Mouse (Mus musculus) limb, embryonic 14.5 days (tissue): ENCODE measurements at regions not wholly inside any gene's neighbourhood (a gene's known extent, or its start where the extent isn't known, plus 50 kb on each side); places are given as distances from the start of the nearest gene placed in this dataset.

Experiments
- ATAC-seq: fragments of 200-750 bp; cut with Nextera tagmentation; 2 replicates; pipeline ENCODE4 v1.8.0; 2017; ENCODE audit warnings: low read depth, moderate number of reproducible peaks, moderate TSS enrichment; ENCODE audit not compliant: low FRiP score
- DNase-seq: peaks from one replicate; pipeline ENCODE4 v3.0.0-alpha.2; 2015; ENCODE audit warnings: low spot score
- H3K27ac ChIP-seq: fragments of 300-500 bp; sonication (generic); replicated peaks from 2 replicates; pipeline ENCODE4 v1.5.1; 2014; ENCODE audit warnings: low read depth, mild to moderate bottlenecking, low read length, moderate library complexity, mixed read lengths
- H3K27me3 ChIP-seq: fragments of 300-500 bp; sonication (generic); 2 replicates; pipeline ENCODE4 v1.6.1; 2014; ENCODE audit warnings: low read length, mixed read lengths; ENCODE audit not compliant: control insufficient read depth, insufficient read depth
- H3K36me3 ChIP-seq: fragments of 300-500 bp; sonication (generic); 2 replicates; pipeline ENCODE4 v1.6.1; 2014; ENCODE audit warnings: mild to moderate bottlenecking, low read length, moderate library complexity, mixed read lengths; ENCODE audit not compliant: control insufficient read depth, insufficient read depth
- H3K4me1 ChIP-seq: fragments of 300-500 bp; sonication (generic); 2 replicates; pipeline ENCODE4 v1.6.1; 2014; ENCODE audit warnings: antibody characterized with exemption, low read length, mixed read lengths; ENCODE audit not compliant: control insufficient read depth, insufficient read depth
- H3K4me2 ChIP-seq: fragments of 300-500 bp; sonication (generic); replicated peaks from 2 replicates; pipeline ENCODE4 v1.6.1; 2014; ENCODE audit warnings: low read depth, mild to moderate bottlenecking, low read length, moderate library complexity; ENCODE audit not compliant: severe bottlenecking
- H3K4me3 ChIP-seq: fragments of 300-500 bp; sonication (generic); replicated peaks from 2 replicates; pipeline ENCODE4 v1.5.1; 2014; ENCODE audit warnings: low read length
- H3K9ac ChIP-seq: fragments of 300-500 bp; sonication (generic); 2 replicates; pipeline ENCODE4 v1.6.1; 2014; ENCODE audit warnings: mild to moderate bottlenecking, low read depth, low read length, moderate library complexity; ENCODE audit not compliant: severe bottlenecking
- H3K9me3 ChIP-seq: fragments of 300-500 bp; sonication (generic); 2 replicates; pipeline ENCODE4 v1.6.1; 2016; ENCODE audit warnings: low read length; ENCODE audit not compliant: control insufficient read depth
- POLR2A ChIP-seq: fragments of 200-500 bp; IDR thresholded peaks from 2 replicates; pipeline ENCODE4 v1.8.0; 2012; ENCODE audit warnings: inconsistent platforms, mild to moderate bottlenecking, moderate library complexity, borderline replicate concordance; ENCODE audit not compliant: insufficient read depth, insufficient read length; ENCODE audit errors: extremely low read depth
- WGBS: fragments of 180-500 bp; shearing (Covaris S2); extraction: QIAGEN DNeasy Blood & Tissue Kit; methylation state at CpG from one replicate; pipeline ENCODE4 v1.1.7; 2014; 5-methylcytosine and 5-hydroxymethylcytosine counted together

DNA sequence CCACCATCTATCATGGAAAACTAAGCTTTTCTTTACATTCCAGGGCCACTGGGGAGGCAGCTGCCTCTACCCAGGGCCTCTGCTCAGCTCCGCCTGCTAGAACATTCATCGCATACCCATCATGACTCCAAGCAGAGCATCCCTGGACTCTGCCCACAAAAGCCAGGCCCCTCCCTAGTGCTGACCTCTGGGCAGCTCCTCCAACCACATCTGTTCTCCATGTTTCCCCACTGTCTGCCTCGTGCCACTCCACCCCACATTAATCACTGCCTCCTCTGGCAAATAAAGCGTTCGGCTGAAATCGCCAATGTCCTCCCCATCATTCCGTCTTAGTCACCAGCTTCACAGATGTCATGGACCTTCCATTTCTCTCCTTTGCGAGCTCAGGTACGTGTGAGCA, 96.2 kb upstream of the Cops8 start:
- WGBS: 51% methylated on average over 9 of the region's 9 CpGs
- no peak overlapping the region for H3K4me3 ChIP-seq
- H3K27ac ChIP-seq: no peak overlapping the region
- no peaks in the 10 kb centered on the region for H3K9me3 ChIP-seq
- ATAC-seq (peak; percentile 53; the same call in 1 of the 2 replicates), DNase-seq (no peak)
- H3K9ac ChIP-seq: no peak overlapping the region
- no peaks in the 10 kb centered on the region for H3K36me3 ChIP-seq
- peaks cover 20% of the 10 kb centered on the region for H3K4me1 ChIP-seq
- no peak overlapping the region for H3K4me2 ChIP-seq
- TF ChIP-seq POLR2A: no peak
- no peaks in the 10 kb centered on the region for H3K27me3 ChIP-seq

DNA sequence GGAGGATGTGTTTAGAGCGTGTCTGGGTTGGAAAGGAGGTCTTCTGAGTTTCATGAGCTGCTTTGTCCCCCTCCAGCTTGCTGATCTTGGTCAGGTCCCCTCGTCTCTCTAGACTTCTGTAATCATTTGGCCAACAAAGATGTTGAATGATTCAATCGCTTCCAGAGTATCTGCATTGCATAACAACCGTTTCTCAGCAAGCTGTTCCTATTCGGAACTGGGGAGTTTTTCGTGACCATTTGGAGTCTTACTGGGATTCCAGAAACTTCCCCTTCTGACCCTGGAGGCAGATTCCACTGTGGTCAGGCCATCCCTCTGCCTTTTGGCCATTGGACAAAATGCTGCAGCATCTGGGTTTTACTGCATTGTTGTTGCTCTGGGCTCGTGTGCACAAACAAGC, 93.4 kb upstream of the Cops8 start:
- Histone ChIP-seq H3K9me3 (no peaks in the 10 kb centered on the region), H3K4me3 (no peak overlapping the region), H3K4me2 (no peak overlapping the region), H3K4me1 (peaks cover 15% of the 10 kb centered on the region), H3K36me3 (no peaks in the 10 kb centered on the region), H3K27ac (no peak overlapping the region), H3K9ac (no peak overlapping the region), H3K27me3 (no peaks in the 10 kb centered on the region)
- TF ChIP-seq POLR2A: no peak
- no peak for DNase-seq
- WGBS: 78% methylated on average over 7 of the region's 7 CpGs
- ATAC-seq: no peak

- Histone ChIP-seq H3K36me3 (no peaks in the 10 kb centered on the region), H3K4me3 (no peak overlapping the region), H3K27me3 (no peaks in the 10 kb centered on the region), H3K4me1 (peaks cover 10% of the 10 kb centered on the region), H3K27ac (no peak overlapping the region), H3K4me2 (no peak overlapping the region), H3K9me3 (no peaks in the 10 kb centered on the region), H3K9ac (no peak overlapping the region)
- DNase-seq (no peak), ATAC-seq (no peak)
- TF ChIP-seq POLR2A: no peak
- WGBS: 61% methylated on average over 4 of the region's 4 CpGs
These were observed 89.2 kb upstream of the Cops8 start for GRCm38 (mm10) chr1:90513442-90514070.

DNA sequence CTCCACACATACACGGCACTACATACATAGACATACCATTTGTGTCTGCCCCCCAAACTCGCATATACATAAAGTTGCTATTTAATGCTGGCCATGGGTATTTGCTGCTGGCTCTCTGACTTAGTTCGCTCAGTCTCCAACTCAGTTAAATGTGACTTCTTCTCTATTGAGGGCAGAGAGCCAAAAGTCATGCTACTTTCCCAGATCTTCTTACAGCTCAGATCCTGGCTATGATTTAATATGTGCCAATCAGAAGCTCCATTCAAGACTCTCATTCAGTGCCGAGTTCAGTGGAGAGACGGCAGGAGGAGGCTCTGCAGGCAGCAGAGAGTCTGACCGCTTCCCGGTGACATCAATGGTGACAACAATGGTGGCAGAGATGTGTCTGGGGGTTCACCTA, 88.6 kb upstream of the Cops8 start:
- H3K9me3 ChIP-seq: no peaks in the 10 kb centered on the region
- H3K4me1 ChIP-seq: peaks cover 13% of the 10 kb centered on the region
- H3K36me3 ChIP-seq: no peaks in the 10 kb centered on the region
- no peak overlapping the region for H3K4me2 ChIP-seq
- no peak for TF ChIP-seq POLR2A
- 75% methylated on average over 7 of the region's 7 CpGs for WGBS
- no peak overlapping the region for H3K4me3 ChIP-seq
- H3K9ac ChIP-seq: no peak overlapping the region
- ATAC-seq (no peak; the same call in 1 of the 2 replicates), DNase-seq (no peak)
- no peaks in the 10 kb centered on the region for H3K27me3 ChIP-seq
- H3K27ac ChIP-seq: no peak overlapping the region

DNA sequence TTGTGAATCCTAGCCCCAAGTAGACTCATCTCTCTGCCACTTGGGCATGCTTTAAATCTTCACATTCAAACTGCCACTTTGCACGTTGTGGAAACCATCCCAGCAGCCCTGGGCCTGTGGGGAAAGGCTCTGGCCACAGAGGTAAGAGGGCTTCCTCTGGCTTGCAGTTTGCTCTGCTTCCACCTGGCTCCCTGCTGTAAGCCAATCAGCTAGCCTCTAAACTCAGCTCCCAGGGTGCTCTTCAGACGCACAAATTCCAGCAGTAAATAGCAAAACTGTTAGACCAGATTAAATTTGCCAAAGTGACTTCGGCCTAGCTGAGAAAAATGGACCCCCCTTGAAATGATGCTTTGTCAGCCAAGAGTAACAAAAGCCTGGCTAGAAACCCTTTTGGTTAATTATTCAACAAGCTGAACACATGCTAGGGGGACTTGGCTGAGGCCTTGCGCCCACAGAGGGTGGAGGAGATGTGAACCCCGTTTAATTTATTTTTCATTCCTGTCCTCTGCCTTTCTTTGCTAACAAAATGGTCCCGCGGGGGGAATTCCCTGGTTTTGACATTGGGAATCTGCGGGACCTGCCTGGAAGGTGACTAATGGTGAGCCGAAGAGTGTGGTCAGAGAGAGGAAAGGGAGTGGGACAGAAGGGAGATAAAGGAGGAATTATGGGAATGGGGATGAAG, 84.1 kb upstream of the Cops8 start:
- peak; percentile 51 for DNase-seq
- peak overlapping the region; percentile 1; the same call in 1 of the 2 replicates for H3K27ac ChIP-seq
- H3K4me2 ChIP-seq: no peak overlapping the region
- no peaks in the 10 kb centered on the region for H3K36me3 ChIP-seq
- no peak for TF ChIP-seq POLR2A
- H3K4me1 ChIP-seq: peaks cover 28% of the 10 kb centered on the region
- WGBS: 54% methylated on average over 9 of the region's 9 CpGs
- no peak overlapping the region for H3K9ac ChIP-seq
- H3K9me3 ChIP-seq: no peaks in the 10 kb centered on the region
- H3K4me3 ChIP-seq: no peak overlapping the region
- H3K27me3 ChIP-seq: no peaks in the 10 kb centered on the region
- peak; percentile 46 for ATAC-seq
